Mouse (Mus musculus) small intestine, adult 2 months (tissue): Measurements from ENCODE around the gene Bbx.

Source experiments
- CTCF ChIP-seq: fragments of 200-500 bp; IDR thresholded peaks from 2 replicates; pipeline ENCODE4 v1.5.1; 2012; ENCODE audit warnings: low read depth, mild to moderate bottlenecking, control low read depth, inconsistent platforms, low read length, moderate library complexity, mixed read lengths; ENCODE audit not compliant: insufficient replicate concordance, insufficient read length; ENCODE audit errors: extremely low read depth
- POLR2A ChIP-seq: fragments of 200-500 bp; IDR thresholded peaks from 2 replicates; pipeline ENCODE4 v1.6.1; 2012; ENCODE audit warnings: low read depth, mild to moderate bottlenecking, control low read depth, inconsistent platforms, low read length, moderate library complexity

DNA sequence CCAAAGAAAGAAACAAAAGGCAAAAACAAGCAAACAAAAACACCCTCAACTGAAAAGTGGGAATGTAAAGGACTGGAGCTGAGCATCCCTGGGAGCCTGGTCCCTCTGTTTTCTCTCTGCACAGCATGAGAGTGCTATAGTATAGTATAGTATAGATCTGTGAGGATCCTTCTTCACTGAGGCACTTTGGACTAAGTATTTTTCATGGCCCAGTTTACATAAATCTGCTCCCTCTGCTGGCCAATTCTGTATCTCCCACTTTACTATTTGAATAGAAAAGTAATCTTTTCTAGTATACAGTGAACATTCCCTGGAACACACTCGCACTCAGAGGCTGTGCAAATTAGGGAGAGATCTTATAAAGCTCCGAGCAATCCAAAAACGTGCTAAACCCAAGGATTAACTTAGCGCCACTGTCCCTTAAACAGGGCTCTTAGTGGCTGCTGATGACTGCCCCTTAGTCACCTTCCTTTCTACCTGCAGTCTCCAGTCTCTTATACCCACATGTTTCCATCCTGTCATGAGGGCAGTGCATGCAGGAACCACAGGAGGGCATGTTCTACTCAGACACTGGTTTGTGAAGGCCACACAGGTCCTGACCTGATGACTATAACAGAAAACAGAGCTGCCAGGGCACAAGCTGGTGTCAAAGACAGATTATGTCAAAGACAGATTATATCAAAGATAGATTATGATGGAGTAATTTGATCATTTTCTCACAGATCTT, 138.5 kb downstream of the Bbx start:
- no peak for TF ChIP-seq CTCF
- no peak for TF ChIP-seq POLR2A
